Mouse (Mus musculus) intestine, embryonic 16.5 days (tissue): ENCODE results near the gene Pdpn. TPM values are rescaled to one million over a fixed set of nuclear protein-coding genes. Genes with fewer than 3 reads are reported as not detected.

Source experiments
- ATAC-seq: fragments of 200-750 bp; cut with Nextera tagmentation; 2 replicates; pipeline ENCODE4 v1.8.0; 2017; ENCODE audit warnings: moderate TSS enrichment, moderate library complexity
- H3K27ac ChIP-seq: fragments of 300-500 bp; sonication (generic); 2 replicates; pipeline ENCODE4 v1.5.1; 2014; ENCODE audit warnings: mild to moderate bottlenecking, low read length
- H3K27me3 ChIP-seq: fragments of 300-500 bp; sonication (generic); replicated peaks from 2 replicates; pipeline ENCODE4 v1.6.1; 2014; ENCODE audit warnings: low read length, control low read depth, mixed read lengths; ENCODE audit not compliant: control insufficient read depth, insufficient read depth
- H3K36me3 ChIP-seq: fragments of 300-500 bp; sonication (generic); 2 replicates; pipeline ENCODE4 v1.6.1; 2014; ENCODE audit warnings: low read length, control low read depth; ENCODE audit not compliant: control insufficient read depth, insufficient read depth
- H3K4me1 ChIP-seq: fragments of 300-500 bp; sonication (generic); 2 replicates; pipeline ENCODE4 v1.6.1; 2014; ENCODE audit warnings: low read length, control low read depth, mixed read lengths; ENCODE audit not compliant: control insufficient read depth, insufficient read depth
- H3K4me2 ChIP-seq: fragments of 300-500 bp; sonication (generic); 2 replicates; pipeline ENCODE4 v1.6.1; 2014; ENCODE audit warnings: low read depth, low read length, control low read depth
- H3K4me3 ChIP-seq: fragments of 300-500 bp; sonication (generic); 2 replicates; pipeline ENCODE4 v1.5.1; 2014; ENCODE audit warnings: mild to moderate bottlenecking, low read length
- H3K9ac ChIP-seq: fragments of 300-500 bp; sonication (generic); 2 replicates; pipeline ENCODE4 v1.6.1; 2014; ENCODE audit warnings: low read depth, low read length
- H3K9me3 ChIP-seq: fragments of 300-500 bp; sonication (generic); 2 replicates; pipeline ENCODE4 v1.6.1; 2016; ENCODE audit warnings: low read length, control low read depth; ENCODE audit not compliant: control insufficient read depth
- WGBS: fragments of 180-500 bp; shearing (Covaris S2); extraction: QIAGEN DNeasy Blood & Tissue Kit; methylation state at CpG from one replicate; pipeline ENCODE4 v1.1.7; 2014; 5-methylcytosine and 5-hydroxymethylcytosine counted together
- polyA plus RNA-seq: library from polyadenylated mRNA; unstranded; fragments of >200 nt; fragmentation: Nextera tagmentation; extraction: Ambion mirVana; gene quantifications from 2 replicates; pipeline ENCODE4 v1.2.1, GENCODE M21; 2015

Pdpn gene
- polyA plus RNA-seq, 1 experiment from 2014 or later, result 22.6 TPM

GRCm38 (mm10) chr4:143330566-143330965 lies 31.2 kb upstream of the Pdpn start:
- H3K36me3 ChIP-seq, result no peaks in the 10 kb centered on the region
- H3K4me3 ChIP-seq, result no peak overlapping the region
- 35% methylated on average over 9 of the region's 9 CpGs for WGBS
- no peaks in the 10 kb centered on the region; the same call in 1 of the 2 replicates for H3K9me3 ChIP-seq
- H3K4me2 ChIP-seq, result no peak overlapping the region
- no peaks in the 10 kb centered on the region for H3K27me3 ChIP-seq
- ATAC-seq, result peak; percentile 58; the same call in 1 of the 2 replicates
- H3K27ac ChIP-seq, result no peak overlapping the region
- no peak overlapping the region for H3K9ac ChIP-seq
- peaks cover 4% of the 10 kb centered on the region; the same call in 1 of the 2 replicates for H3K4me1 ChIP-seq

DNA sequence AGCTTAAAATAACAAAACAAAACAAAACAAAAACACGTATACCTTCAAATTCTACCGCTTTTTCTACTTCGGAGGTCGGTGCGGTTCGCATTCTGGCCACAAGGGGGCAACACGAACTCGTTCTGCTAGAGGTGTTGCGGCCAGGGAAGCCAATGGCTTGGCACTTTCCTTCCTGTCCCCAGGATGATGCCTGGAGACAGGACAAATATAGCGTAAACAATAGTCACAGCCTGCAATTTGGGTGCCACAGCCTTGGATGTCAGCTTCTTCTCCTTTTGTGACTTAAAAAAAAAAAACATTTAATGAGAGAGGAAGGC lies 26.2 kb upstream of the Pdpn start:
- Histone ChIP-seq H3K4me1 (peaks cover 2% of the 10 kb centered on the region; the same call in 1 of the 2 replicates), H3K27me3 (no peaks in the 10 kb centered on the region), H3K9ac (no peak overlapping the region), H3K36me3 (no peaks in the 10 kb centered on the region), H3K4me3 (peak overlapping the region; percentile 24), H3K27ac (no peak overlapping the region), H3K4me2 (peak overlapping the region; percentile 51), H3K9me3 (no peaks in the 10 kb centered on the region; the same call in 1 of the 2 replicates)
- ATAC-seq, result peak; percentile 49
- WGBS, result 2% methylated on average over 10 of the region's 10 CpGs

GRCm38 (mm10) chr4:143324925-143325624 lies 25.7 kb upstream of the Pdpn start:
- peak overlapping the region; percentile 24 for H3K4me3 ChIP-seq
- no peak overlapping the region for H3K27ac ChIP-seq
- no peaks in the 10 kb centered on the region for H3K27me3 ChIP-seq
- 16% methylated on average over 15 of the region's 15 CpGs for WGBS
- no peaks in the 10 kb centered on the region for H3K4me1 ChIP-seq
- H3K9ac ChIP-seq, result no peak overlapping the region
- H3K36me3 ChIP-seq, result no peaks in the 10 kb centered on the region
- peak; percentile 32; the same call in 1 of the 2 replicates for ATAC-seq
- H3K9me3 ChIP-seq, result no peaks in the 10 kb centered on the region; the same call in 1 of the 2 replicates
- H3K4me2 ChIP-seq, result peak overlapping the region; percentile 51

GRCm38 (mm10) chr4:143324176-143324924 lies 25.0 kb upstream of the Pdpn start:
- H3K27me3 ChIP-seq, result no peaks in the 10 kb centered on the region
- 0 out of 2 replicates have a peak overlapping the region, but pooled peaks have one; percentile 4 for H3K4me2 ChIP-seq
- no peak overlapping the region for H3K4me3 ChIP-seq
- H3K9ac ChIP-seq, result no peak overlapping the region
- H3K4me1 ChIP-seq, result no peaks in the 10 kb centered on the region
- 0 out of 2 replicates have a peak, but pooled peaks have one; percentile 48 for ATAC-seq
- no peaks in the 10 kb centered on the region for H3K36me3 ChIP-seq
- no peak overlapping the region for H3K27ac ChIP-seq
- H3K9me3 ChIP-seq, result no peaks in the 10 kb centered on the region; the same call in 1 of the 2 replicates
- WGBS, result 13% methylated on average over 8 of the region's 11 CpGs

DNA sequence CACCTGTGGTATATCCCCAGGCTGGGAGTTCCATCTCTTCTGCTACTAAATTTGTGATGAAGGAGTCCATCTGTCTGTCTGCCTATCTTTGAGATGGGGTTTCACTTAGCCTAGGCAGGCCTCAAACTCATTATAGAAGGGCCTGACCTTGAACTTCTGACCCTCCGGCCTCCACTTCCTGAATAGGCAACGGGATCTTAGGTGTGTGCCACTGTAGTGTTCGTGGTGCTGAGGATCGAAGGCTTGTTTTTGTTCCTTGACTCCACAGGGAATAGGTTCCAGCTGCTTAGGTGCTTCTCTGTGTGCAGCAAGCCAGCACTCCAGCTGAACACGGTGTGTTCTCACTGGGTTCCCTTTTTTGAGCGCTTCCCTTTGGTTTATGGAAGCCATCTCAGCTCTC lies 13.9 kb upstream of the Pdpn start:
- H3K4me1 ChIP-seq, result no peaks in the 10 kb centered on the region
- no peak overlapping the region for H3K27ac ChIP-seq
- H3K36me3 ChIP-seq, result no peaks in the 10 kb centered on the region
- no peak overlapping the region for H3K4me3 ChIP-seq
- H3K9ac ChIP-seq, result no peak overlapping the region
- no peak overlapping the region for H3K4me2 ChIP-seq
- no peaks in the 10 kb centered on the region for H3K9me3 ChIP-seq
- H3K27me3 ChIP-seq, result no peaks in the 10 kb centered on the region
- WGBS, result 74% methylated on average over 6 of the region's 6 CpGs
- no peak for ATAC-seq

DNA sequence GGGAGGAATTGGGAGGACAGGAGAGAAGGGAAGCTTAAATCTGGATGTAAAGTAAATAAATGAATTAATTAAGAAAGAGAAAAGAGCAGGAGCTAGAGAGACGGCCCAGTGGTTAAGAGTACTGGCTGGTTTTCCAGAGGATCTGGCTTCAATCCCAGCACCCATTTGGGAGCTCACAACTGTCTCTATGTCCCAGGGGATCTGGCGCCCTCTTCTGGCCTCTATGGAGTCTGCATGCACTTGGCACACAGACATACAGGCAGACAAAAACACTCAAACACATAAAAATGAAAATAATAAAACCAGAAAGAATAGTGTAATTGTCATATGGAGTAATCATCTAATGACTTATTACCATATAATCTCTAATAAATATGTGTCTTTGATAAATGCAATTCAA lies 12.0 kb upstream of the Pdpn start:
- ATAC-seq, result no peak
- no peaks in the 10 kb centered on the region for H3K9me3 ChIP-seq
- H3K4me1 ChIP-seq, result no peaks in the 10 kb centered on the region
- H3K9ac ChIP-seq, result no peak overlapping the region
- H3K27ac ChIP-seq, result no peak overlapping the region
- H3K4me2 ChIP-seq, result no peak overlapping the region
- 46% methylated on average over 2 of the region's 2 CpGs for WGBS
- H3K27me3 ChIP-seq, result no peaks in the 10 kb centered on the region
- H3K36me3 ChIP-seq, result no peaks in the 10 kb centered on the region
- no peak overlapping the region for H3K4me3 ChIP-seq

DNA sequence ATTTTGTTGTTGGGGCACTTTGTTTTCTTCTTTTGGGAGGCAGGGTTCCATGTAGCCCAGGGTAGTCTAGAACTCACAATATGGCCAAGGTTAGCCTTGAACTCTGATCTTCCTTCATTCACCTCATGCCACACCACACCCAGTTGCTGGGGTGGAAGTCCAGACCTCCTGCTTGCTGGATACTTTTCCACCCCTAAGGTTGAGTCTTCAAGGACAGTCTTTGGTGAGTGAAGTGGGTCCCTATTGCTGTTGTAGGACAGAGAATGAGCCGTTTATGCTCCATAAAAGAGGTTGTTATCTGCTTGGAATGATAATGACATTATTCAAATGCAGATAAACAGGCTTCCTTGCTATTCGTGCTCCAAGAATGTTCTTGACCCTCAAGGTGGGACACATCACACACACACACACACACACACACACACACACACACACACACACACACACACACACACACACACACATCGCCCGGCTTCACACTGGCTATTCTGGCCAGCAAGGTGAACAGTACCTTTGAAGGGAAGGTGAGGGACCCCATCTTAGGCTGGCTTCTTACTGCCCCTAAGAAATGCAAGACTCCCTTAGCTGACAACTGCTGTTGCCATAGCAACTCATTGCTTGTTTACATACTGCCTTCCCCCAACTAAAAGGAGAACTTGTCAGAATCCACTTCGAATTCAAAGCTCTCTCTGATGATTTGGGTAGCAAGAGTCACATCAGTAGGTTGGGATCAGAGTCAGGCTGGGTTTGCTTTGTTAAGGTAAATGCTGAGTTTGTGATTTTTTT lies 6.8 kb upstream of the Pdpn start:
- Histone ChIP-seq H3K9me3 (no peaks in the 10 kb centered on the region), H3K27ac (no peak overlapping the region), H3K4me1 (peaks cover 4% of the 10 kb centered on the region; the same call in 1 of the 2 replicates), H3K4me3 (no peak overlapping the region), H3K27me3 (no peaks in the 10 kb centered on the region), H3K36me3 (no peaks in the 10 kb centered on the region), H3K4me2 (no peak overlapping the region), H3K9ac (no peak overlapping the region)
- WGBS, result 43% methylated on average over 5 of the region's 5 CpGs
- no peak for ATAC-seq

- 95% methylated on average over 4 of the region's 4 CpGs for WGBS
- H3K4me2 ChIP-seq, result no peak overlapping the region
- H3K36me3 ChIP-seq, result no peaks in the 10 kb centered on the region
- no peak overlapping the region for H3K4me3 ChIP-seq
- H3K27ac ChIP-seq, result no peak overlapping the region
- no peaks in the 10 kb centered on the region for H3K9me3 ChIP-seq
- peaks cover 9% of the 10 kb centered on the region for H3K4me1 ChIP-seq
- ATAC-seq, result no peak
- H3K27me3 ChIP-seq, result 0 out of 2 replicates have a peak, but pooled peaks cover 1% of the 10 kb centered on the region
- no peak overlapping the region for H3K9ac ChIP-seq
These were observed 5.7 kb upstream of the Pdpn start for GRCm38 (mm10) chr4:143305031-143305430.

GRCm38 (mm10) chr4:143302279-143302890 lies 3.0 kb upstream of the Pdpn start:
- no peak overlapping the region for H3K4me3 ChIP-seq
- H3K4me2 ChIP-seq, result no peak overlapping the region
- H3K36me3 ChIP-seq, result no peaks in the 10 kb centered on the region
- no peak overlapping the region for H3K27ac ChIP-seq
- no peak overlapping the region for H3K9ac ChIP-seq
- WGBS, result 49% methylated on average over 11 of the region's 11 CpGs
- no peaks in the 10 kb centered on the region for H3K9me3 ChIP-seq
- peaks cover 11% of the 10 kb centered on the region for H3K4me1 ChIP-seq
- no peak for ATAC-seq
- peaks cover 3% of the 10 kb centered on the region; the same call in 1 of the 2 replicates for H3K27me3 ChIP-seq
